ENCODE assay signal across 9 mouse cellular contexts in genomic region chr4:148306406-148307083, GRCm38 (mm10). TPM values are rescaled to one million over a fixed set of nuclear protein-coding genes. Genes with fewer than 3 reads are reported as not detected.
DNase-seq lines count a peak whose midpoint lies in the region; ATAC-seq and TF ChIP-seq lines count a peak whose summit lies in the region.
"Had no signal": no experiment of that assay in that cellular context is flagged by ENCODE, and none has a peak within 500 bp of the region (broad histone marks: within the 10 kb centered on the region; RNA-seq: fewer than 3 reads in every experiment).

No protein-coding gene starts in this region.

- H3K27me3 ChIP-seq in embryonic facial prominence, embryonic 14.5 days (replicated peaks; ENCODE audit: control insufficient read depth, insufficient read depth, low read length): no peaks in the 10 kb centered on the region
- H3K27me3 ChIP-seq in hindbrain, embryonic 15.5 days: no peaks in the 10 kb centered on the region
- H3K27me3 ChIP-seq in liver, embryonic 14.5 days (ENCODE audit: control insufficient read depth, insufficient read depth, low read length): no peaks in the 10 kb centered on the region
- H3K27me3 ChIP-seq in neural tube, embryonic 11.5 days (ENCODE audit: control insufficient read depth, insufficient read depth, low read length): no peaks in the 10 kb centered on the region

- H3K4me3 ChIP-seq in embryonic facial prominence, embryonic 14.5 days (ENCODE audit: low read depth, low read length): no peak overlapping the region
- H3K4me3 ChIP-seq in hindbrain, embryonic 15.5 days: no peak overlapping the region
- no peak overlapping the region for H3K4me3 ChIP-seq in liver, embryonic 14.5 days (ENCODE audit: insufficient read depth in 1 of 2, low read depth in 2 of 2, low read length in 2 of 2)
- no peak overlapping the region for H3K4me3 ChIP-seq in neural tube, embryonic 11.5 days (ENCODE audit: low read depth, low read length)
- H3K4me3 ChIP-seq: heart, embryonic 13.5 days had no signal

- no peaks in the 10 kb centered on the region for H3K9me3 ChIP-seq in embryonic facial prominence, embryonic 14.5 days (ENCODE audit: control insufficient read depth, low read length)
- no peaks in the 10 kb centered on the region for H3K9me3 ChIP-seq in hindbrain, embryonic 15.5 days
- no peaks in the 10 kb centered on the region for H3K9me3 ChIP-seq in liver, embryonic 14.5 days (ENCODE audit: control insufficient read depth, low read length)
- H3K9me3 ChIP-seq in neural tube, embryonic 11.5 days (ENCODE audit: control insufficient read depth, low read length): no peaks in the 10 kb centered on the region
- H3K9me3 ChIP-seq: heart, embryonic 13.5 days had no signal

- no peak overlapping the region for H3K27ac ChIP-seq in embryonic facial prominence, embryonic 14.5 days (replicated peaks; ENCODE audit: low read depth, low read length)
- H3K27ac ChIP-seq in hindbrain, embryonic 15.5 days (replicated peaks): peak overlapping the region; percentile 38; the same call in 1 of the 2 replicates
- H3K27ac ChIP-seq in liver, embryonic 14.5 days: no peak overlapping the region
- H3K27ac ChIP-seq in neural tube, embryonic 11.5 days (ENCODE audit: low read depth, low read length): peak overlapping the region; percentile 75
- H3K27ac ChIP-seq: heart, embryonic 13.5 days had no signal

- H3K4me1 ChIP-seq in embryonic facial prominence, embryonic 14.5 days (ENCODE audit: control insufficient read depth, insufficient read depth, low read length): no peaks in the 10 kb centered on the region
- H3K4me1 ChIP-seq in hindbrain, embryonic 15.5 days (replicated peaks): peaks cover 15% of the 10 kb centered on the region
- no peaks in the 10 kb centered on the region for H3K4me1 ChIP-seq in liver, embryonic 14.5 days (replicated peaks; ENCODE audit: control insufficient read depth in 2 of 2, insufficient read depth in 2 of 2, low read length in 1 of 2)
- H3K4me1 ChIP-seq in neural tube, embryonic 11.5 days (ENCODE audit: control insufficient read depth, insufficient read depth, low read length): peaks cover 18% of the 10 kb centered on the region

- H3K9ac ChIP-seq in embryonic facial prominence, embryonic 14.5 days (ENCODE audit: low read depth, low read length): no peak overlapping the region
- no peak overlapping the region for H3K9ac ChIP-seq in hindbrain, embryonic 15.5 days
- H3K9ac ChIP-seq in liver, embryonic 14.5 days (replicated peaks): no peak overlapping the region
- peak overlapping the region; percentile 55 for H3K9ac ChIP-seq in neural tube, embryonic 11.5 days (ENCODE audit: low read length)
- H3K9ac ChIP-seq: heart, embryonic 13.5 days had no signal

- no peak for TF ChIP-seq EP300 in liver, embryonic 14.5 days (IDR thresholded peaks at IDR 0.05; ENCODE audit: low read depth)

- H3K36me3 ChIP-seq in embryonic facial prominence, embryonic 14.5 days (ENCODE audit: control insufficient read depth, insufficient read depth, low read length): no peaks in the 10 kb centered on the region
- no peaks in the 10 kb centered on the region for H3K36me3 ChIP-seq in hindbrain, embryonic 15.5 days
- H3K36me3 ChIP-seq in liver, embryonic 14.5 days (replicated peaks; ENCODE audit: control insufficient read depth, insufficient read depth, low read depth): no peaks in the 10 kb centered on the region
- no peaks in the 10 kb centered on the region for H3K36me3 ChIP-seq in neural tube, embryonic 11.5 days (ENCODE audit: control insufficient read depth, insufficient read depth, low read length)
- H3K36me3 ChIP-seq: heart, embryonic 13.5 days had no signal

- no peak overlapping the region for H3K4me2 ChIP-seq in embryonic facial prominence, embryonic 14.5 days (ENCODE audit: low read depth, low read length)
- H3K4me2 ChIP-seq in hindbrain, embryonic 15.5 days: no peak overlapping the region
- no peak overlapping the region for H3K4me2 ChIP-seq in liver, embryonic 14.5 days (ENCODE audit: low read depth)
- no peak overlapping the region for H3K4me2 ChIP-seq in neural tube, embryonic 11.5 days (ENCODE audit: low read depth)
- H3K4me2 ChIP-seq: heart, embryonic 13.5 days had no signal

- ATAC-seq in embryonic facial prominence, embryonic 14.5 days (ENCODE audit: low read depth): peak; percentile 50; the same call in 1 of the 2 replicates
- ATAC-seq in hindbrain, embryonic 15.5 days (ENCODE audit: low FRiP score, low read depth): peak; percentile 61; the same call in 1 of the 2 replicates
- peak; percentile 73 for ATAC-seq in liver, embryonic 14.5 days (ENCODE audit: insufficient read depth)
- peak; percentile 33; the same call in 1 of the 2 replicates for ATAC-seq in neural tube, embryonic 11.5 days (ENCODE audit: insufficient read depth, low FRiP score, low TSS enrichment)
- no peak for ATAC-seq in monocyte, adult 5-6 weeks (replicated peaks; ENCODE audit: insufficient number of reproducible peaks, low FRiP score, low TSS enrichment, poor library complexity, severe bottlenecking)

- DNase-seq in Muller cell, postnatal 12 days (ENCODE audit: inconsistent ontology term): peak; percentile 90
- DNase-seq in adrenal gland, postnatal 25 days: peak; percentile 68
- DNase-seq in embryonic facial prominence, embryonic 14.5 days (ENCODE audit: low spot score): peak; percentile 39
- no peak for DNase-seq in liver, embryonic 14.5 days (ENCODE audit: low read depth in 3 of 3, low spot score in 3 of 3)
- peak; percentile 33 for DNase-seq in neural tube, embryonic 11.5 days (ENCODE audit: low spot score)
- DNase-seq in thymus, postnatal 4 days: no peak

- no peak for TF ChIP-seq CTCF in liver, embryonic 14.5 days (IDR thresholded peaks at IDR 0.05; ENCODE audit: low read depth)

- 32% methylated on average over 16 of the region's 16 CpGs for WGBS in embryonic facial prominence, embryonic 14.5 days
- WGBS in hindbrain, embryonic 15.5 days: 12% methylated on average over 16 of the region's 16 CpGs
- 8% methylated on average over 16 of the region's 16 CpGs for WGBS in liver, embryonic 14.5 days (ENCODE audit: insufficient replicate concordance)
- WGBS in neural tube, embryonic 11.5 days: 20% methylated on average over 16 of the region's 16 CpGs

RNA-seq across cellular contexts. Expression of gene Disp3, which starts 18.8 kb away (rescaled TPM):
- 0.85 and 1.8 TPM in 2 replicates for total RNA-seq in adrenal gland, postnatal 25 days (2021)
- 0.15 and 0.56 TPM in 2 replicates for polyA plus RNA-seq in embryonic facial prominence, embryonic 14.5 days (2014; fragmentation: Nextera tagmentation; extraction: Ambion mirVana)
- polyA plus RNA-seq in hindbrain, embryonic 15.5 days (2015; fragmentation: Nextera tagmentation; extraction: Ambion mirVana): 13.3 and 15.3 TPM in 2 replicates
- polyA plus RNA-seq in liver, embryonic 14.5 days (2012; rRNA removed): 0.04 TPM in 1 of 2 replicates, not detected in the other
- polyA plus RNA-seq in liver, embryonic 14.5 days (2014; fragmentation: Nextera tagmentation; extraction: Ambion mirVana): not detected in 2 replicates
- 13.1 and 14.2 TPM in 2 replicates for polyA plus RNA-seq in neural tube, embryonic 11.5 days (2014; fragmentation: Nextera tagmentation; extraction: Ambion mirVana)
- total RNA-seq in monocyte, adult 5-6 weeks (2017): not detected in 3 replicates

Comparison
In these comparisons a context has a peak if more than half of its experiments do, and no peak if none do; other contexts are left out.
1. DNase-seq: peak in Muller cell, postnatal 12 days (single experiment), adrenal gland, postnatal 25 days (single experiment), embryonic facial prominence, embryonic 14.5 days (single experiment) and neural tube, embryonic 11.5 days (single experiment); none in liver, embryonic 14.5 days (0 of 3) and thymus, postnatal 4 days (single experiment).
2. H3K27ac ChIP-seq: peak in hindbrain, embryonic 15.5 days (single experiment) and neural tube, embryonic 11.5 days (single experiment); none in embryonic facial prominence, embryonic 14.5 days (single experiment) and liver, embryonic 14.5 days (single experiment).